Mouse (Mus musculus) monocyte, adult 5-6 weeks (primary cell): ENCODE data around the gene Cd63. TPM values are rescaled to one million over a fixed set of nuclear protein-coding genes. Genes with fewer than 3 reads are reported as not detected.

Experiments
- ATAC-seq: fragments of 153-309, 156-312 bp; replicated peaks from 2 replicates; pipeline ENCODE4 v1.8.0; 2017; ENCODE audit warnings: mild to moderate bottlenecking; ENCODE audit not compliant: low TSS enrichment, insufficient number of reproducible peaks, severe bottlenecking, poor library complexity, low FRiP score
- total RNA-seq: library from RNA; stranded (forward); fragments of 200-1000, 200-491, 200-594 nt; gene quantifications from 3 replicates; pipeline ENCODE4 v1.2.3, GENCODE M21; 2017

The Cd63 gene
- total RNA-seq, 1 experiment from 2014 or later = 26.5 TPM

GRCm38 (mm10) chr10:128950208-128950887 lies 49.6 kb downstream of the Cd63 start:
- no peak for ATAC-seq

GRCm38 (mm10) chr10:128958340-128958739 lies 57.6 kb downstream of the Cd63 start:
- ATAC-seq = no peak

GRCm38 (mm10) chr10:128960142-128960541 lies 59.4 kb downstream of the Cd63 start:
- ATAC-seq = no peak

GRCm38 (mm10) chr10:128960590-128961584 lies 60.1 kb downstream of the Cd63 start, which contains the start of gene Mettl7b:
TSS of gene Mettl7b (minus strand) at chr10:128960988.
- ATAC-seq = no peak

Other genes starting within 250 kb of the Cd63 start
- 4.6 to 10.7 TPM (median 6.1 TPM) in 3 replicates for gene Suox, start 226.9 kb upstream of the Cd63 start, total RNA-seq
- 64.1 to 81.0 TPM (median 72.7 TPM) in 3 replicates for gene Rab5b, start 204.7 kb upstream of the Cd63 start, total RNA-seq
- not detected in 3 replicates for gene Pmel, start 196.8 kb upstream of the Cd63 start, total RNA-seq
- 14.5 to 21.4 TPM (median 19.5 TPM) in 3 replicates for gene Cdk2, start 196.0 kb upstream of the Cd63 start, total RNA-seq
- gene Dgka, start 156.1 kb upstream of the Cd63 start, total RNA-seq = 68.7 to 107 TPM (median 86.0 TPM) in 3 replicates
- gene Pym1, start 153.1 kb upstream of the Cd63 start, total RNA-seq = 30.7 to 38.7 TPM (median 34.9 TPM) in 3 replicates
- 0.53 to 10.5 TPM (median 2.5 TPM) in 3 replicates for gene Mmp19, start 110.1 kb upstream of the Cd63 start, total RNA-seq
- 73.0 to 91.5 TPM (median 73.5 TPM) in 3 replicates for gene Dnajc14, start 96.9 kb upstream of the Cd63 start, total RNA-seq
- gene Tmem198b, start 96.6 kb upstream of the Cd63 start, total RNA-seq = 1.1 to 2.5 TPM (median 2.0 TPM) in 3 replicates
- 151 to 244 TPM (median 182 TPM) in 3 replicates for gene Sarnp, start 83.7 kb upstream of the Cd63 start, total RNA-seq
- 72.1 to 86.7 TPM (median 76.6 TPM) in 3 replicates for gene Ormdl2, start 79.3 kb upstream of the Cd63 start, total RNA-seq
- 0.57 to 3.8 TPM (median 1.8 TPM) in 3 replicates for gene Gdf11, start 9.3 kb upstream of the Cd63 start, total RNA-seq
- gene Rdh5, start 21.9 kb downstream of the Cd63 start, total RNA-seq = 1.5 to 7.6 TPM in 2 of 3 replicates, not detected in the other
- gene Bloc1s1, start 23.0 kb downstream of the Cd63 start, total RNA-seq = 110 to 127 TPM (median 111 TPM) in 3 replicates
- 0.19 to 0.53 TPM in 2 of 3 replicates, not detected in the other for gene Itga7, start 32.8 kb downstream of the Cd63 start, total RNA-seq
- gene Mettl7b, start 60.0 kb downstream of the Cd63 start, total RNA-seq = not detected in 3 replicates
- not detected in 3 replicates for gene Olfr9, start 88.4 kb downstream of the Cd63 start, total RNA-seq
- gene Olfr763, start 109.8 kb downstream of the Cd63 start, total RNA-seq = not detected in 3 replicates
- not detected in 3 replicates for gene Olfr764-ps1, start 138.9 kb downstream of the Cd63 start, total RNA-seq
- not detected in 3 replicates for gene Olfr765, start 149.0 kb downstream of the Cd63 start, total RNA-seq
- gene Olfr766-ps1, start 168.0 kb downstream of the Cd63 start, total RNA-seq = not detected in 3 replicates
- not detected in 3 replicates for gene Olfr767, start 181.9 kb downstream of the Cd63 start, total RNA-seq
- gene Olfr768, start 198.4 kb downstream of the Cd63 start, total RNA-seq = not detected in 3 replicates
- gene Olfr769, start 216.9 kb downstream of the Cd63 start, total RNA-seq = not detected in 3 replicates
- gene Olfr770, start 238.0 kb downstream of the Cd63 start, total RNA-seq = not detected in 3 replicates